Mouse (Mus musculus) testis, postnatal 14 days (tissue): ENCODE data around the gene Gtdc1.

Experiments used
- DNase-seq: peaks from one replicate; pipeline ENCODE4 v3.0.0; 2021; ENCODE audit warnings: low spot score

Gtdc1 gene

DNA sequence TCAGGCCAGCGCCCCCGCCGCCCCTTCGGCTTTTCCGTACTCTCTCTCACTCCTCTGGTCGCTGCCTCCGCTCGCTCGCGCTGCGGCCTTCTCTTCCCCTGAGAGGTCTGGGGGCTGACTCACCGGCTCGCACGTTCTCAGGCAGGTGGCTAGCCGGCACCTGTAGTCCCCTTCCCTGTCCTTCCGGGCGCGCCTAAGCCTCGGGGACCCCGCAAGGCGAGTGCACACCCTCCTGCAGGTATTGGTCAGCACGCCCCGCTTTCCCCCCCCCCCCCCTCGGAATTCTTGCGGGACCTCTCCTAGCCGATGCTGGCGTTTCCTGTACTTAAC, at the start of gene Gtdc1:
TSS of gene Gtdc1 (minus strand) at position 176 of the 330 bp plus-strand sequence.
- DNase-seq: no peak

DNA sequence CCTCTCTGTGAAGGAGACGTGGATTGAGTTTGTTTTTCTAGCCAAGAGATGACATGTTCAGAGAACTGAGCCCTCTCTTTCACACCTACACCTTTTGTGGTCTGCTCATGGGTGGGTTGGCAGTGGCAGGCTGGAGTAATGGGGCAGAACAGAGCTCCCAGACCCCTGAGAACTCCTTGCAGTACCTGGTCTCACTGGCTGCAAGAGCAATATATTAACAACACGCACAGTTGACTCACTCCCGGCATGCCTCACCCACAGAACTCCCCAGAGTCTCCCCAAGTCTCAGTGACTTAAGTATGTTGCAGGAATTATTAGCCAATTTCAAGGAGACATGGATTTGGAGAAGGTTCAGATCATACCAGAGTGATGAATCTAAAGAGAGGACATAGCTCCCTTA, 49.6 kb upstream of the Gtdc1 start:
- DNase-seq: no peak

DNA sequence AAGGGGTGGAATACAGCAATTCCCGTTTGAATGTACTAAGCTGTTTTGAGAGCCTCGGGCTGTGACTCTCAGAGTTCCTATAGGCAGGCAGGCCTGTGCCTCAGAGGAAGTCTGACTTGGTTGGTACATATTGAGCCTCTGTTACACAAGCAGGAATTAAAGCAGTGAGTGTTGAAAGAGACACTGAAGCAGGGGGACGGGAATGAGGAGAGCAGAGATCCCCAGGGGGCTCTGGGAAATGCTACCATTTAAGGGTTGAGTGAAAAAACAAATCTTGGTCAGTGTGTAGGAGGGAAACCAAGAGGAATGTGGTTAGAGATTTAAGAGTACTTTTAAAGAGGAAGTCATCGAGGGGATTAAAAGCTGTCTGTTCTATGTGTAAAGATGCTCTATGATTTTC, 49.0 kb upstream of the Gtdc1 start:
- no peak for DNase-seq

DNA sequence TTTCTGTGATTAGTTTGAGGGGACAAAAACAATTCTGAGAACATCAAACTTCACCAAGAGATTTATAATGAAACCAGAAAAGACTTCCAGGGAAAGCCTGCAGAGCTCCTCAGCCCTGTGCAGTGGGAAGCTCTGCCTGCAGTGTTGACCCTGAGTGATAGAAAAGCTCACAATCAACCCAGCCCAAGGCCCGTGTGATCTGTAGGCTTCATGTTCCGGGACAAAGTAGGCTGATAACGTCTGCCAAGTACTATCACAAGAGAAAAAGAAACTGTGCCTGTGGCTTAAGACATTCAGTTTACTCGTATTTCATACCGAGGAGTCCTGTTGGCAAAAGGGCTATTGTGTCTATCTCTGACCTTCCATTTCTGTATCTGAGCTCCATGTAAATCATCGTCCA, 46.4 kb upstream of the Gtdc1 start:
- DNase-seq: no peak

DNA sequence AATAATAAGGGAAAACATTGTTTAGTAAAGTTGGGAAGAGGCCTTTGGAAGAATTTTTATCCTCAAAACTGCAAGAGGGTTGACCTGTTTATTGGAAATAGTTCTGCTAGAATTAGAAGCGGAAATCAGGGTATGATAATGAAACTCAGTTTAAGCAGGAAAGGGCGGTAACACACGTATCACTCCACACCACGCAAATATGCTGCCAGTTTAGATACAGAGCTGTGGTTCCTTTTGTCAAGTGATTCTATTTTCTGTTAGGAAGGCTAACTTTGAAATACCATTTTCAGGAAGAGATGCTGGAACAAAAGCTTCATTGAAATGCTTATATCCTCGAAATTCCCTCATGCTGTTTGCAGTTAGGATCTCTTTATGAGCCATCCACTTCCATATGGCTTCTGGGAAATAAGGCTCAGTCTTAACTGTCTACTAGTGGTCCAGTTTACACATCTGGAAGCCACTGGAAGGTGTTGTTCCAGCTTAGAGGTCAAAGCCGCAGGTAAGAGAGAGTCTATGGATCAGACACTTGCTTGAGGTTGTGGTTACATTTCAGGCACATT, 42.7 kb upstream of the Gtdc1 start:
- no peak for DNase-seq

DNA sequence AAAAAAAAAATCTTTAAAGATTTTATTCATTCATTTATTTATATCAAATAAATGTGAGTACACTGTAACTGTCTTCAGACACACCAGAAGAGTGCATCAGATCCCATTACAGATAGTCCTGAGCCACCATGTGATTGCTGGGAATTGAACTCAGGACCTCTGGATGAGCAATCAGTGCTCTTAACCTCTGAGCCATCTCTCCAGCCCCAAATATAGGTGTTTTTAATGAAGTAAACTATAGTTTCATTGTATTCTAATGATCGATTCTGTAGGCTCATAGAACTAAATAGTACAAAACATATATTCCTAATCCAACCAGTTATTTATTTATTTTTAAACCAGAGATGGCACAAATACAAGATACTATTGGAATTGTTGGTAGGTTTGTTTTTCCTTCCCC, 42.2 kb upstream of the Gtdc1 start:
- no peak for DNase-seq

DNA sequence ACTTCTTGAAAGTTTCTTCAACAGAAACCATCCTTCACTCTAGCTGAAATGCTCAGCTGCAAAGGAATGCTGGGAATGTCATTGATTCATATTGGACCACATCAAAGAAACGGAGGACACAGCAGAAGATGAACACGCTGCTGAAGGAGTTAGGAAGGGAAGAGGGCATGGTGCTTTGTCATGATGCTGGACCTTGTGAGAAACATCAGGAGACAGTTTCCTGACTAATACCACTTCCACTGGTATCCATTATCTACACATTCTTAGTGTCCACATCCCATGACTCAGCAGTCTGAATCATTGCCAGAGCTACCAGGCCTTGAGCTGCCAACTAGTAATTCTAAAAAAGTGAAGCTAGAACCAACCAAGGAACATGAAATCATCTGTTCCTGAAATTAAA, 41.8 kb upstream of the Gtdc1 start:
- no peak for DNase-seq

DNA sequence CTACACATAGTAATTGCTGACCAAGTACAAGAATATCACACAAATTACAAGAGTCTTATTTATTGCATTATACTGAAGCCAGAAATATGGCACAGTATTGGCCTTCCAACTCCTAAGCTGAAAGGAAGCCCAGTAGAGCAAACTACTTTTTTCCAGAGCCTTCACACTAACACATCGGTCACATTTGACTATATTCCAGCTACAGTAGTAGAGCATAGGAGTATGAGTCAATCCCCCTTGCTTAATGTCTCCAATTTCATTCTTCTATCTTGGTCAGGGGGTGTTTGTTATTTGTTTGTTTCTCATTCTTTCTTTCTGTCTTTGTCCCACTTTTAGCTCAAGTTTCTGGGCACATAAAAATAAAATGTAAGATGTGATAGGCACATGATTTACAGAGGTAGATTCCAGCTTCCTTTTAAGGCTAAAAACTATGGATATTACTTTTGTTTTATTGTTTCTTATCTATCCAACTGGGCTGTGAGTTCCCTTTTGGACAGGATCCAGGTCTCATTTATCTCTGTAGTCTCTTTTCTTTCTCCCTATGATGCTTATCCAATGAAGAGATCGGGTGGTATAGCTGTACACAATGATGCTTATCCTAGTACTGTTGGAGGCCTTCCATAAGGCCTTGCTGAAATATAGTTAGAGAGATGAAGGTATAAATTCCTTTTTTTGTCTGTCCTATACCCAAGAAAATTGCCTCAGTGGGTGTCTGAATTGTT, 38.5 kb upstream of the Gtdc1 start:
- DNase-seq: no peak

DNA sequence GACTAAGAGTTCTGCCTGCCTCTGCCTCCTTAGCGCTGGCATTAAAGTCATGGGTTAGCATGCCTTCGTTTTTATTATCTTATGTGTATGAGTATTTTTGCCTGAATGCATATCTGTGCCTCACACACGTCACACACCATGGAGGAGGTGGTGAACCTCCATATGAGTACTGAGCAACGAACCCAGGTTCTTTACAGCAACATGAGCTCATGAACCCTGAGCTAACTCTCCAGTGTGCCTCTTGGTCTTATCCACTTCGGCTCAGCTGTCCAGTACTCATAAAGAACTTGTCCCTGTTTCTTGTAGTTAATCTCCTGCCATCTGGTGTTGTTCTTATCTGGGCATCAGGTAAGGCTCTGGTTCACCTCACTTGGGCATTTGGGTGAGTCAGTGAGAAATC, 35.2 kb upstream of the Gtdc1 start:
- DNase-seq: no peak

DNA sequence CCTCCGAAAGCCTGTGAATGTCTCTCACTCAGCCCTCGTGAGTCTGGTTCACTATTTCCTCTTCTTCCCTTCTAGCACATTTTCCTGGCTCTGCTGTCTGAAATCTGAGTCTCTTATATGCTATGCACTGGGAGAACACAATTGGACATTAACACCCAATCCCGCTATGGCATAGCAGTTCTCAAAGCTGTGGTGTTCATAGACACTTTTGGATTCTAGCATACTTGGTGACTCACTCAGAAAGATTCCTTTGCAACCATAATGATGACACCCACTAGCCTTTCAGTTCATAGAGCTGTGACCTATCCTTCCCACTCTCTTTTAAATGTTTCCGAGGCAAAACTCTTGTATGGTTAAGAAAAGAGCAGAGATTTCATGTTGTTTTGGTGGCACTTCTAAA, 33.7 kb upstream of the Gtdc1 start:
- no peak for DNase-seq

DNA sequence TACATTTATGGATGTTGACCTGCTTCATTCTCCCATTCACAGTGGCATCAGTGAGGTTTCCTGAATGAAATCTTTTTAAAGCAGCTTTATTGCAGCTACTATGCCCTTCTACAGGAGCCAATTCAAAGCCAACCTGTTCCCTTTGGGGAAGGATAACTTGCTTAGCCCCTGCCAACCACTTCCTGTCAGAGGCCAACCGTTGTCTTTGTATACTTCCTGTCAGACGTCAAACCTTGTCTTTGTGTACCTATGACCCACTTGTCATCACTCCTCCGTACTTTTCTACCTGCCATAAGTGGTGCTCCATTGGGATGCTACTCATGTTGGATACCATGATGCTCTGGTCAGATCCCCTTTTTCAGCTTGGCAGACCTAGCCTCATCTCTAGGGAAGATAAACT, 33.1 kb upstream of the Gtdc1 start:
- no peak for DNase-seq

DNA sequence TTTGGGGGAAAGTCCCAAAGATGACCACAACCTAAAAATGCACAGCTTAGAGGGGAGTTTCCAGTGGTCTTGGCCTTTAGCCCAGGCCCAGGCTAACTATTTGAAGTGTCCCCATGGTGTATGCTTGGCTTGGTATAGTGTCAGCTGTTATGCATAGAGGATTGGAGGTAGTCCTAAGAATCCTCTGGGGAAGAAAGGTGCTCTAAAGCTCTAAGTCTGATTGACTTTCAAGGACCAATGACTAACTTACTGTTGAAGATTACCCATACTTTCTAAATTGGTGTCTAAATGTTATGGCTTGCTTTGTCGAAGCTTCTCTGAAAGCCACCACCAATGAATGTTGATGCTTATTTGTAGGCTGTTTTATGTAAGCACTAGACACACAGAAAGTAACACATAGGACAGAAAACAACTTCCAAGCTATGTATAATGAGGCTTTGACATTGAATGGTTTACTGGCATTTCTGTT, 29.9 kb upstream of the Gtdc1 start:
- no peak for DNase-seq

DNA sequence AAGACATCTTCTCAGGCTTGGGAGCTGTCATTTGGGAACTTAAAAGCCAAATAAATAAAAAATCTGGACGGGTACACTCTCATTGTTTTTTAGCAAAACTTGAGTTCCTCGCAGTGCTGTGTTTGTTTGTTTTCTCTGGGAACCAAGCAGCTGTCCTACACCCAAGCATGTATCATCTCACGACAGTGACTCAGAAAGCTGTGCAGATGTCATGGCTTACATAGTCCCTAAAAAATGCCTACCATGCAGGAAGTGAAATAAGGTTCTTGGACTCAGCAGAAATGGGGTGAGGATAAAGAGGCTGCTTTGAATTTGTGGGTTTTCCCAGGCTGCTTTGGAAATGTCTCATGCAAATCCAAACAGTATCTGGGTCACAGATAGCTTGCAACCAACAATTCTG, 28.8 kb upstream of the Gtdc1 start:
- no peak for DNase-seq

DNA sequence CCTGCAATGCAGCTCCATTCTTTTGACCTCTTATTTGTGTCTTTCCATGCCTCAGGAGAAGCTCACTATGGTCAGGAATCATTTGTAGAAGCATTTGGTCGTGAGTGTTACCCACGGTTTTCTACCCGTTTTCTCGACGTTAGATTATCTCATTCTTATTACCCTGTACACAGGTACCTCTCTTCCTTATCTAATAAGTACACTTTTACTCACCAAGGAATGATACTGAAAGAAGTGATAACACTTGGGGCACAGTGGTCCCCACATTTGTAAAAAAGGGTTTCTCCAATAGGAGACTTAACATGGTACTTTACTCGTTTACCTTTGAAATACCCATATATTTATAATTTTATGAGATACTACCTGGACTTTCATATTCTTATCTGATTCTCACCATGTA, 28.0 kb upstream of the Gtdc1 start:
- DNase-seq: no peak

DNA sequence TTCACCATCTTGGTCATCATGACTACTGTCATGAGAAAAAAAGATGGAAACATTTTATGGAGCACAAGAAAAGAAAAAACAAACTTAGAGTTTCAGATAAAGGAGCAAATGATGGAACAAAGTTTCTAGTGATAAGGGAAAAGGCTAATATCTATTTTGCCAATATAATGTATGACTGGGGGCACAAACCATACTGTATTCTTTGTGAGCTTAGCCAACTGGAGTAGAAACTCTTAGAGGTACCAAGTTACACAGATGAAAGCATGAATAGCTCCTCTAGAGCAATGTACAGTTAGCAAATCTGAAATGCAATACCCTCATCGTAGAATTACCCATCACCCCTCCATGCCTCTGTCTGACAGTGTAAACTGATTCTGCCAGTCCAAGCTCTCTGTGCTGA, 26.7 kb upstream of the Gtdc1 start:
- DNase-seq: no peak

DNA sequence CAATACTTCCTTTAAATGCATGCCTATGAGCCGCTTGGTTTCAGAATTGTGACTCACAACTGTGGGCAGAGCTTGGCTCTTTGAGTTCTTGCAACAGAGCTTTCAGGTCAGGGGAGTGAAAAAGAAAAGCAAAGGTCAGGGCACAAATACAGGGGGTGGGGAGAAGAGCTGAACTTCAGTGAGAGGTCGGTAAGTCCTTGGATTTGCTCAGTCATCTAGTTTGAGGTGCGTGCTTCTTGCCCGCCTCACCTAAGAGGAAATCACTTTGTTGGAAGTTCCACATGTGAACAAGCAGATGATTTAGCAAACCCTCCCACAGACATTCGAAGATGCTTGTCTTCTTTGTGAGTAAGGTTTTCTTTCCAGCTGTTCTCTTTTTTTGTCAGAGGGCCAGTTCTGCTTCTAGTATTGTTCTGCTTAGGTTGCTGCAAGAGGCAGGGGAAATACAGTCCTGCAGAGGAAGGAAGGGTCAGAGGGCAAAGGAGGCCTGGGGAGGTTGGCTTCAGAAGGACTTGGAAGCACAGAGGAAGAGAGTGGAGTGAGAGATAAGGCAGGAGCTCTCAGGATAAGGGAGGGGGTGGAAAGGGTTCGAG, 25.5 kb upstream of the Gtdc1 start:
- DNase-seq: no peak

DNA sequence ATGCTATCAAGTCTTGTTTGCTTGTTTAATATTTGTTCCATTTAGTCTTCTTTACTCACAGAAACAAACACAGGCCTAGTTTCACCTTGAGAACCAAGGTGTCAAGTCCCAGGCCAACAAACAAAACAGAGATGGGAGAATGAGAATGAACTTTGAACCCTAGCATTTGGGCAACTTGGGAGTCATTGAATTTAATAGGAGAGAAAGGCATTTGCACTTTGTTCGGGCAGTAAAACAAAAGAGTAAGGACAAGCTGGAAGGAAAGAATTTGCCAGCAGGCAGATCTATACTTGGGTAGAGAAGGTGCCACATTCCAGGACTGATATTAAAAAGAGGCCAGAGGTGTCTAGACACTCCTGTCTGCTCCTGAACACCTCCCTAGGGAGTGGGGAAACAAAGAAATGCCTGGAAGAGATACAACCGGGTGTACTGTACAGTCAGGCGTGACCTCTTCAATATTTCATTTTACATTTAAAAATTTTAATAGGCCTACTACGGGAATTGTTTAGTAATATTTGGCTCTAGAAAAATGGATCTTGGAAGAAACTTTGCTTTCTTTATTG, 24.3 kb upstream of the Gtdc1 start:
- DNase-seq: no peak

DNA sequence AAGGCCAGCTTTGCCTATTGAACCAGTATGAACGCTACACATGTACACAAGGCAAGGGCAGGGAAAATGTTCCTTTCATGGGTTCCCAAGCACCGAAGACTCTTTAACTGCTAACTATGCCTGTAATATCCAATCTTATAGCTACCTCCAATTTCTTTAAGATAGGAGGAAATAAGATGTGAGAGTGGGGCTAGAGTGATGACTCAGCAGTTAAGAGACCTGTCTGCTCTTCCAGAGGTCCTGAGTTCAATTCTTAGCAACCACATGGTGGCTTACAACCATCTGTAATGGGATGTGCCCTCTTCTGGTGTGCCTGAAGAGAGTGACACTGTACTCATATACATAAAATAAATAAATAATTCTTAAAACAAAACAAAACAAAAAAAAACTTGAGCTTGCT, 17.2 kb upstream of the Gtdc1 start:
- no peak for DNase-seq

DNA sequence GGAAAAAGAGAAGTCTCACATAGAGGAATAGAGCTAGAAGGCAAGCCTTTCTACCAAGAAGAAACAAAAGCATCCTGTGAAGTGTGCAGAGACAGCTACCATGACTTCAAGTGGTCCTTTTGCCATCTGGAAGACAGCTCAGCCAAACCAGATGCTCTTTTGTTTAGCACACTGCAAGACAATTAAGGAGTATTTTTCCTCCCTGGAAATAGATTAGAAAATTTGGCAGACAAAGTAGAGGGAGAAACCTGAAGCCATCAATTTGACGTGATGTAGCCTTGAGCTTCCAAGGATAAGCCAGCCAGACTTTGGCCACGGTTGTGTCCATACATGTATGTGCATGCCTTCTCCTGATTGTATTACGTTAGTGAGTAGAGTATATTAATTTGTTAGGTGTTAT, 3.5 kb upstream of the Gtdc1 start:
- no peak for DNase-seq

DNA sequence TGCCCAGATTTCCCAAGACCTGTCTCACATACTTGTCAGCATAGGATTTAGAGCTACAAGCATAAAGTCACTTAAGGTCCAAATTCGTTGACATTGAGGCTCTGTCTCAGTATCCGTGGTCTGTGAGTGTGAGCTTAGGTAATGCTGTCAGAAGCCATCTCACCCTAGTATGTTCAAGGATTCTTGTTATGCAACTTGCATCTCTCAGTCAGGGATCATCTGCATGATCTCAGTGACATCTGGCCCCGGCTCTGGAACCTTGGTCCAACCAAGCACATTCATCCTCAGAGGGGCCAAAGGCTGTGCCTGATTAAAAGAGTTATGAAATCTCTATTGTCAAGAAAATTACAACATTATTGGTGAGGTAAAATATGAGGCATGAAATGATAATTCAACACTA, 1.2 kb upstream of the Gtdc1 start:
- no peak for DNase-seq

DNA sequence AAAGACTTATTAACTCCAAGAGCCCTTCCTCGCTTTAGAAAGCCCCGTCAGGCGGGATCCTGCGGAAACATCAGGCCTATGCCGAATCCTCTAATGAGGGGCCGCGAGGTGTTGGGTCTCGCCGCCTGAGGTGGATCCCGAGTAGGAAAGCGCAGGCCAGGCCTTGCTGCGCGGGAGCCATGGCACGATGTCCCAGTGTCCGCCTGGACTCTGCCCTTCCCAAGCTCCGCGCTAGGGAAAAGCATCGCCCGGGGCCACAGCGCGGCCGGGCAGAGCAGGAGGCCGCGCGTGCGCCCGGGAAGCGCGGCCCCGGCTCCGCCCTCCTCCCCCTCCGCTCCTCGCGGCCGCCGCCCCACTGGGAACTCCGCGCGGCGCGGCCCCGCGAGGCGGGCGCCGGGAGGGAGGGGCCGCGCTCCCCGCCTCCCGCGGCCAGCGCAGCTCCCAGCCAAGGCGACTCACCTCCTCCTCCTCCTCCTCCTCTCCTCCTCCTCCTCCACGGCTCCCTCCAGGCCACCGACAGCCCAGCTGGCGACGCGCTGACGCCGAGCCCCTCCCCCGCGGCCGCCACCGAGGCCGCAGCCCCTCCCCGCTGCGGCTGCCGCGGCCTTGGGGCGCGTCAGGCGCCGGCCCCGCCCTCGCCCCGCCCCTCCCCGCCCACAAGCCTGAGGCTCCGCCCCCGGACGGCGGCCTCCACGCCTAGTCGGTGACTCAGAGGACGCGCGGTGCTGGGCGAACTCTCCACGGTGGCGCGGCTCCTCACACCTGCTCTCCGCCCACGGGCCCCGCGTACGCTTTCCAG, 575 bp downstream of the Gtdc1 start:
- peak; percentile 92 for DNase-seq

DNA sequence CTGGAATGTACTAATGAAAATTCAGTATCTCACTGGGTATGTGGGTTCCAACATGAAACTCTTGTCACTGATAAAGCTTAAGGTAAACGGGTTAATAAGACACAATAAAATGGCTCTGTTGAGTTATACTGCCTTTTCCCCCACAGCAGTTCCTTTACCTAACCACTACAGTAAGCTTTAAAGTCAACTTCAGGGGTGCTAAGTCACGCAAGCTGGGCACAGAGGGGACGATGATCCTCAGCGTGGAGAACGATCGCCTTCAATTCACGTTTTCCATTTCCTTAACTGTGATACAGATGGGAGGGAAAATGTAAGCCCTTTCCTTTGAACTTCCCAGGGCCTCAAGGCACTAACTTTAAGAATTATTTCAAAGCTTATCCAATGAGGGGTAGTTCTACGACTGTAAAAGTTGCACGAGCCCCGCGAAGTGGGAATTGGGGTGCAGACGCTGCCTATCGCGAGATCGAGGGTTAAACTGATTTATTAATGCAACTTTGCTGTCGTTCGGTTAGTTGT, 1.2 kb downstream of the Gtdc1 start:
- peak; percentile 8 for DNase-seq

DNA sequence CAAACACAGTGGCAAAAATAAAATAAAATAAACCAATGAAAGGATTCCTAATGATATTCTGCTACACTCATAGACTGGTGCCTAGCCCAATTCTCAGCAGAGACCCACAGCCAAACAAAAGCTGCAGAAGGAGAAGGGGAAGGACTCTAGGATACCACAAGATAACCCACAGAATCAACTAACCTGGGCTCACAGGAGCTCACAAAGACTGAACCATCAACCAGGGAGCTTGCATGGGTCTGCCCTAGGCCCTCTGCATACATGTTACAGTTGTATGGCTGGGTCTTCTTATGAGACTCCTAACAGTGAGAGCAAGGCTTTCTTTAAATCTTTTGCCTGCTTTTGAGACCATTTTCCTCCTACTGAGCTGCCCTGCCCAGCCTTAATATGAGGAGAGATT, 2.8 kb downstream of the Gtdc1 start:
- no peak for DNase-seq
